Mouse (Mus musculus): ENCODE data around the gene Olfr510. TPM values are rescaled to one million over a fixed set of nuclear protein-coding genes. Genes with fewer than 3 reads are reported as not detected.

Olfr510 gene
- polyA plus RNA-seq, 1 experiment from 2014 or later = not detected

Other genes with a start within 250 kb of the Olfr510 start
- gene Olfr497, start 246.0 kb upstream of the Olfr510 start, polyA plus RNA-seq (2014; fragmentation: Nextera tagmentation; extraction: Ambion mirVana) = not detected in 2 replicates
- gene Olfr498, start 201.1 kb upstream of the Olfr510 start, polyA plus RNA-seq (2014; fragmentation: Nextera tagmentation; extraction: Ambion mirVana) = not detected in 2 replicates
- gene Olfr502, start 141.4 kb upstream of the Olfr510 start, polyA plus RNA-seq (2014; fragmentation: Nextera tagmentation; extraction: Ambion mirVana) = not detected in 2 replicates
- gene Olfr503, start 121.9 kb upstream of the Olfr510 start, polyA plus RNA-seq (2014; fragmentation: Nextera tagmentation; extraction: Ambion mirVana) = not detected in 2 replicates
- gene Olfr504, start 100.6 kb upstream of the Olfr510 start, polyA plus RNA-seq (2014; fragmentation: Nextera tagmentation; extraction: Ambion mirVana) = not detected in 2 replicates
- gene Olfr506, start 55.6 kb upstream of the Olfr510 start, polyA plus RNA-seq (2014; fragmentation: Nextera tagmentation; extraction: Ambion mirVana) = not detected in 2 replicates
- not detected in 2 replicates for gene Olfr507, start 44.6 kb upstream of the Olfr510 start, polyA plus RNA-seq (2014; fragmentation: Nextera tagmentation; extraction: Ambion mirVana)
- not detected in 2 replicates for gene Olfr508, start 36.4 kb upstream of the Olfr510 start, polyA plus RNA-seq (2014; fragmentation: Nextera tagmentation; extraction: Ambion mirVana)
- gene Olfr509, start 14.5 kb upstream of the Olfr510 start, polyA plus RNA-seq (2014; fragmentation: Nextera tagmentation; extraction: Ambion mirVana) = not detected in 2 replicates
- not detected in 2 replicates for gene Olfr512, start 46.9 kb downstream of the Olfr510 start, polyA plus RNA-seq (2014; fragmentation: Nextera tagmentation; extraction: Ambion mirVana)
- not detected in 2 replicates for gene Olfr513, start 84.6 kb downstream of the Olfr510 start, polyA plus RNA-seq (2014; fragmentation: Nextera tagmentation; extraction: Ambion mirVana)
- not detected in 2 replicates for gene Olfr514, start 159.6 kb downstream of the Olfr510 start, polyA plus RNA-seq (2014; fragmentation: Nextera tagmentation; extraction: Ambion mirVana)
- gene Olfr516, start 184.1 kb downstream of the Olfr510 start, polyA plus RNA-seq (2014; fragmentation: Nextera tagmentation; extraction: Ambion mirVana) = not detected in 2 replicates
- gene Olfr517, start 206.0 kb downstream of the Olfr510 start, polyA plus RNA-seq (2014; fragmentation: Nextera tagmentation; extraction: Ambion mirVana) = not detected in 2 replicates
- gene Olfr518, start 218.6 kb downstream of the Olfr510 start, polyA plus RNA-seq (2014; fragmentation: Nextera tagmentation; extraction: Ambion mirVana) = not detected in 2 replicates
- not detected in 2 replicates for gene Olfr519, start 228.0 kb downstream of the Olfr510 start, polyA plus RNA-seq (2014; fragmentation: Nextera tagmentation; extraction: Ambion mirVana)

All from midbrain, embryonic 11.5 days (tissue).